Mouse (Mus musculus) urinary bladder, postnatal 36 days (tissue): Measurements from ENCODE around the gene Setmar.

ENCODE experiments used
- DNase-seq, 2 experiments: peaks; one replicate each; pipeline ENCODE4 v3.0.0; 2022; ENCODE audit warnings: low spot score in 2 of 2, mixed read lengths in 1 of 2

Gene Setmar

DNA sequence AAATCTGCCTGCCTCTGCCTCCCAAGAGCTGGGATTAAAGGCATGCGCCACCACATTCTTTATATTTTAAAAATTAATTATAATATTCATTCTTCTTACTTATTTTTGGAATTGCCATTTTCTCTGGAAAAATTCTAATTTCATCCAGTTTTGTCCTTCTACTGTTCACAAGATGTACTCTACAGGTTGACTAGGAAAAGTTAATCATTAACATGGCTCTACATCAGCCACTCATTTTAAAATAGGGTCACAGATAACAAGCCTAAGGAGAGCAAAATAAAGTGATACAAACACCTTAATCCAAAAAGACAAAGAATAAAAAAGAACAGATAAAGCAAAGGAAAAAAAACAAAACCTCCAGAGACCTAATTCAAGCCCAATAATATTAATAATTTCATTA is 50.1 kb downstream of the Setmar start:
- DNase-seq = no peak

DNA sequence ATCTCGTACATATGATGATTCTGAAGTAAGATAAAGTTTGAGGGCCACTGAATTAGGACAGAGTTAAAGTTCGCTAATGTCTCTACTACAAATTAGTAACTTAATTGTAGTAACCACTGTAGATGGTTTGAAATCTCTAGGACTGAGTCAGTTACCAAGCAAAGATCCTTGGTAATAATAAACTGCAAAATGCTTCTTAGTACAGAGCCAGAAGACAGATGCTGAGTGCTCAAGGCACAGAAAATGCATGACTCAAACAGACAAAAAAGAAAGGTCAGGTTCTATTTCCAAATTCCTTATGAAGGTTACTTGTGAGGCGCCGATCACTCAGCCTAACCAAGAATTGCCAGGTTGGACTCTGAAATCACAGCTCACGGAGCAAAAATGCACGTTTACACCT is 53.0 kb downstream of the Setmar start:
- DNase-seq = no peak

DNA sequence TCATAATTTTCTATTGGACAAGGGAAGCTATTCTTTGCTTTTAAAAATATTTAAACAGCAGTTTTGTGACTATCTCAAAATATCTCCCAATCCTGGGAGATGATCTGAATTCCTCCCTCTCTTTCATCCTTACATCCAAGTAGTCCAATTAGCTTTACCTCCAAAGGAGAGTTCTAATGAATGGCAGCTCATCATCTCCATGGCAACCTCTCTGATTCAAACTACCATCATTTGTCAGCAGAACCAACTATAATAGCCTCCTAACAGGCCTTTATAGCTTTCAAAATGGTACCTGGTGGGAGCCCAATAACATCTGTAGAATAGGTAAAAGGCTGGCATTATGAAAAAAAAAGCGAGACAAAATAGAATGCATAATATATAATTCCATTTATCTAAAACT is 60.6 kb downstream of the Setmar start:
- no peak for DNase-seq

DNA sequence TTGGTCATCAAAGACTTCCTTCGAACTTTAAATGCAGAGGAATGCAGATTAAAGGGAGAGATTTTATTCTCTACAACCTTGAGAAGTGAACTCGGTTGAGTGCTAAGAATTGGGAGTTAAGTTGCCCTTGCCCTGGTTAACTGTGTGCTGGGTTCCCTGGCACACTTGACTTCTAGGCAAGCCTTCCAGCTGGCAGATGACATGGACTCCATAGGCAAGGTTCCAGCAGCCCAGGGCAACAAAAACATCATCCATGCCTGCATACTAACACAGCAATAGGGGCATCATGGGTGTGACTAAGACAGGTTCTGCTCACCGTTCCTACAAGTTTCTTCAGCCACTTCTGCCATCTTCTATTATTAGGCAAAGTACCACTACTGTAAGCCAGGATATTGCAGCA is 61.8 kb downstream of the Setmar start:
- DNase-seq = peak in 1 of 2 experiments; percentile 21
